Mouse (Mus musculus) kidney, adult 2 months (tissue): ENCODE measurements around the gene Rasal1. TPM values are rescaled to one million over a fixed set of nuclear protein-coding genes. Genes with fewer than 3 reads are reported as not detected.
A peak's percentile ranks its signal among the peaks of the same experiment; 100 is the strongest.

Experiments
- DNase-seq: peaks from one replicate; pipeline ENCODE4 v3.0.0; 2021
- H3K27ac ChIP-seq: fragments of 200-500 bp; 2 replicates; pipeline ENCODE4 v1.5.1; 2012; ENCODE audit warnings: low read depth, low read length, control low read depth, inconsistent platforms; ENCODE audit not compliant: insufficient read depth
- H3K27me3 ChIP-seq: fragments of 200-500 bp; replicated peaks from 2 replicates; pipeline ENCODE4 v1.6.1; 2012; ENCODE audit warnings: mild to moderate bottlenecking, moderate library complexity, low read length, inconsistent platforms; ENCODE audit not compliant: control insufficient read depth, insufficient read depth
- H3K36me3 ChIP-seq: fragments of 200-500 bp; 2 replicates; pipeline ENCODE4 v1.6.1; 2012; ENCODE audit warnings: mild to moderate bottlenecking, moderate library complexity, low read length, inconsistent platforms; ENCODE audit not compliant: control insufficient read depth, insufficient read depth
- H3K4me1 ChIP-seq: fragments of 200-500 bp; 2 replicates; pipeline ENCODE4 v1.6.1; 2011; ENCODE audit warnings: low read length; ENCODE audit not compliant: control insufficient read depth, insufficient read depth
- H3K4me3 ChIP-seq: fragments of 200-500 bp; 2 replicates; pipeline ENCODE4 v1.5.1; 2011; ENCODE audit warnings: mild to moderate bottlenecking, low read depth, low read length, control low read depth; ENCODE audit not compliant: insufficient read depth
- CTCF ChIP-seq: fragments of 200-500 bp; conservative IDR thresholded peaks from 2 replicates; pipeline ENCODE4 v1.5.1; 2011; ENCODE audit warnings: low read depth, mild to moderate bottlenecking, control low read depth, low read length, moderate library complexity, mixed read lengths; ENCODE audit not compliant: insufficient read depth, insufficient read length
- POLR2A ChIP-seq: fragments of 200-500 bp; IDR thresholded peaks from one replicate; pipeline ENCODE4 v1.6.1; 2011; ENCODE audit warnings: low read depth, low read length, control low read depth
- WGBS: fragments of 180-500 bp; shearing (Covaris S2); methylation state at CpG from one replicate; pipeline ENCODE4 v1.1.7; 2018; 5-methylcytosine and 5-hydroxymethylcytosine counted together
- polyA plus RNA-seq: library from polyadenylated mRNA; depleted of rRNA; stranded (reverse); fragments of >200 nt; gene quantifications from 2 replicates; pipeline ENCODE4 v1.2.3, GENCODE M21; 2012

The Rasal1 gene
- polyA plus RNA-seq, 1 experiment = 2.3 TPM

- no peak overlapping the region for H3K4me3 ChIP-seq
- no peak overlapping the region for H3K27ac ChIP-seq
- H3K27me3 ChIP-seq = 0 out of 2 replicates have a peak, but pooled peaks cover 2% of the 10 kb centered on the region
- WGBS = 82% methylated on average over 4 of the region's 4 CpGs
- TF ChIP-seq CTCF (no peak), POLR2A (no peak)
- no peaks in the 10 kb centered on the region for H3K36me3 ChIP-seq
- H3K4me1 ChIP-seq = peaks cover 4% of the 10 kb centered on the region; the same call in 1 of the 2 replicates
- DNase-seq = no peak
Measured at GRCm38 (mm10) chr5:120647361-120647760, 1.3 kb upstream of the Rasal1 start.

- H3K36me3 ChIP-seq = no peaks in the 10 kb centered on the region
- H3K4me1 ChIP-seq = peaks cover 4% of the 10 kb centered on the region; the same call in 1 of the 2 replicates
- no peak overlapping the region for H3K27ac ChIP-seq
- no peak overlapping the region for H3K4me3 ChIP-seq
- DNase-seq = peak; percentile 39
- WGBS = 28% methylated on average over 12 of the region's 12 CpGs
- TF ChIP-seq POLR2A (no peak), CTCF (no peak)
- H3K27me3 ChIP-seq = 0 out of 2 replicates have a peak, but pooled peaks cover 2% of the 10 kb centered on the region
Measured at GRCm38 (mm10) chr5:120647814-120648491, 659 bp upstream of the Rasal1 start.

- Histone ChIP-seq H3K36me3 (no peaks in the 10 kb centered on the region), H3K4me1 (peaks cover 4% of the 10 kb centered on the region; the same call in 1 of the 2 replicates), H3K4me3 (peak overlapping the region; percentile 18; the same call in 1 of the 2 replicates), H3K27me3 (0 out of 2 replicates have a peak, but pooled peaks cover 2% of the 10 kb centered on the region), H3K27ac (no peak overlapping the region)
- 8% methylated on average over 21 of the region's 21 CpGs for WGBS
- DNase-seq = no peak
- no peak for TF ChIP-seq CTCF
- TF ChIP-seq POLR2A = no peak
Measured at GRCm38 (mm10) chr5:120649374-120649933, 842 bp downstream of the Rasal1 start.

GRCm38 (mm10) chr5:120649938-120650337 is 1.3 kb downstream of the Rasal1 start:
- Histone ChIP-seq H3K27ac (no peak overlapping the region), H3K4me1 (peaks cover 4% of the 10 kb centered on the region; the same call in 1 of the 2 replicates), H3K36me3 (no peaks in the 10 kb centered on the region), H3K27me3 (0 out of 2 replicates have a peak, but pooled peaks cover 2% of the 10 kb centered on the region), H3K4me3 (no peak overlapping the region)
- no peak for DNase-seq
- WGBS = 31% methylated on average over 13 of the region's 13 CpGs
- TF ChIP-seq CTCF = no peak

- H3K27me3 ChIP-seq = 0 out of 2 replicates have a peak, but pooled peaks cover 2% of the 10 kb centered on the region
- H3K36me3 ChIP-seq = no peaks in the 10 kb centered on the region
- 66% methylated on average over 5 of the region's 5 CpGs for WGBS
- H3K4me3 ChIP-seq = no peak overlapping the region
- no peak for DNase-seq
- H3K27ac ChIP-seq = no peak overlapping the region
- TF ChIP-seq CTCF = no peak
- TF ChIP-seq POLR2A = no peak
- H3K4me1 ChIP-seq = peaks cover under 1% of the 10 kb centered on the region; the same call in 1 of the 2 replicates
Measured at GRCm38 (mm10) chr5:120651230-120651629, 2.6 kb downstream of the Rasal1 start.

- Histone ChIP-seq H3K27me3 (0 out of 2 replicates have a peak, but pooled peaks cover 2% of the 10 kb centered on the region), H3K4me1 (no peaks in the 10 kb centered on the region), H3K36me3 (no peaks in the 10 kb centered on the region), H3K27ac (no peak overlapping the region), H3K4me3 (no peak overlapping the region)
- no peak for TF ChIP-seq CTCF
- TF ChIP-seq POLR2A = no peak
- no peak for DNase-seq
- WGBS = 73% methylated on average over 28 of the region's 28 CpGs
Measured at GRCm38 (mm10) chr5:120652915-120653701, 4.5 kb downstream of the Rasal1 start.
